Mouse (Mus musculus): ENCODE data around the gene Bcl2l1. TPM values are rescaled to one million over a fixed set of nuclear protein-coding genes. Genes with fewer than 3 reads are reported as not detected.

The Bcl2l1 gene
- total RNA-seq, 2 experiments from 2014 or later: 129 to 134 TPM

GRCm38 (mm10) chr2:152820369-152820768, 11.2 kb downstream of the Bcl2l1 start:
- Histone ChIP-seq H3K27ac (peak overlapping the region; percentile 93), H3K4me3 (peak overlapping the region; percentile 13; the same call in 1 of the 2 replicates)
- TF ChIP-seq CTCF (conservative IDR thresholded peaks at IDR 0.05): no peak
- peak in 1 of 2 experiments; percentile 51 for DNase-seq (ENCODE audit: low spot score in 2 of 2)

- peak overlapping the region; percentile 3; the same call in 1 of the 2 replicates for H3K4me3 ChIP-seq
- DNase-seq (ENCODE audit: low spot score in 2 of 2): no peak
- TF ChIP-seq CTCF (conservative IDR thresholded peaks at IDR 0.05): no peak
- H3K27ac ChIP-seq: peak overlapping the region; percentile 93
Measured at GRCm38 (mm10) chr2:152819926-152820325, 11.6 kb downstream of the Bcl2l1 start.

- H3K27ac ChIP-seq: peak overlapping the region; percentile 93
- no peak overlapping the region for H3K4me3 ChIP-seq
- no peak for DNase-seq (ENCODE audit: low spot score in 2 of 2)
- no peak for TF ChIP-seq CTCF (conservative IDR thresholded peaks at IDR 0.05)
Measured at GRCm38 (mm10) chr2:152819097-152819624, 12.4 kb downstream of the Bcl2l1 start.

- Histone ChIP-seq H3K4me3 (no peak overlapping the region), H3K27ac (peak overlapping the region; percentile 93)
- no peak for TF ChIP-seq CTCF (conservative IDR thresholded peaks at IDR 0.05)
- no peak for DNase-seq (ENCODE audit: low spot score in 2 of 2)
Measured at GRCm38 (mm10) chr2:152818679-152819078, 12.8 kb downstream of the Bcl2l1 start.

GRCm38 (mm10) chr2:152817596-152818291, 13.8 kb downstream of the Bcl2l1 start:
- H3K4me3 ChIP-seq: peak overlapping the region; percentile 24; the same call in 1 of the 2 replicates
- no peak for DNase-seq (ENCODE audit: low spot score in 2 of 2)
- TF ChIP-seq CTCF (conservative IDR thresholded peaks at IDR 0.05): no peak
- peak overlapping the region; percentile 93 for H3K27ac ChIP-seq

- no peak for DNase-seq (ENCODE audit: low spot score in 2 of 2)
- no peak overlapping the region for H3K4me3 ChIP-seq
- TF ChIP-seq CTCF (conservative IDR thresholded peaks at IDR 0.05): no peak
- peak overlapping the region; percentile 93 for H3K27ac ChIP-seq
Measured at GRCm38 (mm10) chr2:152816657-152817348, 14.7 kb downstream of the Bcl2l1 start.

GRCm38 (mm10) chr2:152815879-152816656, 15.5 kb downstream of the Bcl2l1 start:
- no peak overlapping the region for H3K4me3 ChIP-seq
- TF ChIP-seq CTCF (conservative IDR thresholded peaks at IDR 0.05): no peak
- H3K27ac ChIP-seq: peak overlapping the region; percentile 93
- DNase-seq (ENCODE audit: low spot score in 2 of 2): no peak

GRCm38 (mm10) chr2:152814213-152814874, 17.2 kb downstream of the Bcl2l1 start:
- peak overlapping the region; percentile 70 for H3K27ac ChIP-seq
- H3K4me3 ChIP-seq: no peak overlapping the region
- no peak for TF ChIP-seq CTCF (conservative IDR thresholded peaks at IDR 0.05)
- no peak for DNase-seq (ENCODE audit: low spot score in 2 of 2)

GRCm38 (mm10) chr2:152813232-152813631, 18.3 kb downstream of the Bcl2l1 start:
- no peak for DNase-seq (ENCODE audit: low spot score in 2 of 2)
- no peak for TF ChIP-seq CTCF (conservative IDR thresholded peaks at IDR 0.05)
- peak overlapping the region; percentile 70 for H3K27ac ChIP-seq
- no peak overlapping the region for H3K4me3 ChIP-seq

- Histone ChIP-seq H3K4me3 (no peak overlapping the region), H3K27ac (peak overlapping the region; percentile 75)
- DNase-seq (ENCODE audit: low spot score in 2 of 2): no peak
- TF ChIP-seq CTCF (conservative IDR thresholded peaks at IDR 0.05): no peak
Measured at GRCm38 (mm10) chr2:152811336-152812165, 20.0 kb downstream of the Bcl2l1 start.

- Histone ChIP-seq H3K4me3 (no peak overlapping the region), H3K27ac (peak overlapping the region; percentile 75)
- no peak for TF ChIP-seq CTCF (conservative IDR thresholded peaks at IDR 0.05)
- DNase-seq (ENCODE audit: low spot score in 2 of 2): no peak
Measured at GRCm38 (mm10) chr2:152810158-152810941, 21.2 kb downstream of the Bcl2l1 start.

Measured in layer of hippocampus, adult 2 months (tissue).